Mouse (Mus musculus) midbrain, postnatal 0 days (tissue): ENCODE results near the gene Mindy4. TPM values are rescaled to one million over a fixed set of nuclear protein-coding genes. Genes with fewer than 3 reads are reported as not detected.

Source experiments
- ATAC-seq: fragments of 200-750 bp; cut with Nextera tagmentation; 2 replicates; pipeline ENCODE4 v1.8.0; 2017; ENCODE audit warnings: moderate number of reproducible peaks, mild to moderate bottlenecking, moderate TSS enrichment, moderate library complexity; ENCODE audit not compliant: low FRiP score
- DNase-seq: peaks from one replicate; pipeline ENCODE4 v3.0.0-alpha.2; 2015; ENCODE audit warnings: low spot score
- H3K27ac ChIP-seq: fragments of 300-500 bp; sonication (generic); 2 replicates; pipeline ENCODE4 v1.5.1; 2014; ENCODE audit warnings: low read depth, mild to moderate bottlenecking, low read length, mixed read lengths
- H3K27me3 ChIP-seq: fragments of 300-500 bp; sonication (generic); 2 replicates; pipeline ENCODE4 v1.6.1; 2014; ENCODE audit warnings: low read length, control low read depth, mixed read lengths; ENCODE audit not compliant: insufficient read depth
- H3K36me3 ChIP-seq: fragments of 300-500 bp; sonication (generic); 2 replicates; pipeline ENCODE4 v1.6.1; 2014; ENCODE audit warnings: low read length, control low read depth, mixed read lengths; ENCODE audit not compliant: insufficient read depth
- H3K4me1 ChIP-seq: fragments of 300-500 bp; sonication (generic); 2 replicates; pipeline ENCODE4 v1.6.1; 2014; ENCODE audit warnings: mild to moderate bottlenecking, control low read depth, antibody characterized with exemption, low read length, mixed read lengths; ENCODE audit not compliant: insufficient read depth
- H3K4me2 ChIP-seq: fragments of 300-500 bp; sonication (generic); 2 replicates; pipeline ENCODE4 v1.6.1; 2014; ENCODE audit warnings: low read depth, mild to moderate bottlenecking, low read length, mixed read lengths; ENCODE audit not compliant: poor library complexity, severe bottlenecking
- H3K4me3 ChIP-seq: fragments of 300-500 bp; sonication (generic); 2 replicates; pipeline ENCODE4 v1.5.1; 2014; ENCODE audit warnings: low read depth, mild to moderate bottlenecking, low read length, moderate library complexity
- H3K9ac ChIP-seq: fragments of 300-500 bp; sonication (generic); replicated peaks from 2 replicates; pipeline ENCODE4 v1.6.1; 2014; ENCODE audit warnings: mild to moderate bottlenecking, low read length, moderate library complexity, mixed read lengths; ENCODE audit not compliant: poor library complexity, severe bottlenecking
- H3K9me3 ChIP-seq: fragments of 300-500 bp; sonication (generic); 2 replicates; pipeline ENCODE4 v1.6.1; 2016; ENCODE audit warnings: low read length, control low read depth
- CTCF ChIP-seq: IDR thresholded peaks from 2 replicates; pipeline ENCODE4 v1.5.1; 2016; ENCODE audit warnings: antibody characterized with exemption, mild to moderate bottlenecking
- WGBS: fragments of 180-500 bp; shearing (Covaris S2); extraction: QIAGEN DNeasy Blood & Tissue Kit; methylation state at CpG from one replicate; pipeline ENCODE4 v1.1.7; 2014; 5-methylcytosine and 5-hydroxymethylcytosine counted together
- polyA plus RNA-seq: library from polyadenylated mRNA; unstranded; fragments of >200 nt; fragmentation: Nextera tagmentation; extraction: Ambion mirVana; gene quantifications from 2 replicates; pipeline ENCODE4 v1.2.1, GENCODE M21; 2015
- total RNA-seq: library from RNA; depleted of rRNA; stranded (reverse); fragments of >200 nt; gene quantifications from 2 replicates; pipeline ENCODE4 v1.2.3, GENCODE M21; 2014

Gene Mindy4
- total and polyA plus RNA-seq, 2 experiments from 2014 or later: 8.8 to 10.0 TPM

DNA sequence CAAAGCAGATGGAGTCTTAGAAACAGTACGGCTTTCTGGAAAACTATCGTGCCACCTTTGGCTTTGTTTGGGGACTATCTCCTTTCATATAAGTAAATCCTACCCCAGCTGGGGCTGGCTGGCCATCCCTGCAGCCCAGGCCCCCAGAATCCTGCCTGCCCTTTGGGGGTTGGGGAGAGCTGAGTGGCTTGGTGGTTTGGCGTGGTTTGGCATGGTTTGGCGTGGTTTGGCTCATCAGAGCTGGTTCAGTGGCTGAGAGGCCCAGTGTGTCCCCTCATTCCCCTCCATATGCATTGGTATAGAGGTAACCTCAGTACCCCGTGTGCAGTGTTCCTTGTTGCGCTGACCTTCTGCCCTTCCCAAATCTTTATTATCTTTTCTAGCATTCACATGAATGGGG, 74.9 kb downstream of the Mindy4 start:
- Histone ChIP-seq H3K9me3 (no peaks in the 10 kb centered on the region), H3K9ac (no peak overlapping the region), H3K4me1 (no peaks in the 10 kb centered on the region), H3K27ac (no peak overlapping the region), H3K36me3 (no peaks in the 10 kb centered on the region), H3K4me3 (no peak overlapping the region), H3K27me3 (no peaks in the 10 kb centered on the region), H3K4me2 (no peak overlapping the region)
- WGBS: 88% methylated on average over 6 of the region's 6 CpGs
- ATAC-seq: no peak
- DNase-seq: no peak
- no peak for TF ChIP-seq CTCF

GRCm38 (mm10) chr6:55278520-55278919, 75.3 kb downstream of the Mindy4 start:
- no peak overlapping the region for H3K4me3 ChIP-seq
- no peak overlapping the region for H3K9ac ChIP-seq
- no peak overlapping the region for H3K27ac ChIP-seq
- no peaks in the 10 kb centered on the region for H3K27me3 ChIP-seq
- no peak for TF ChIP-seq CTCF
- DNase-seq (no peak), ATAC-seq (no peak)
- WGBS: 97% methylated on average over 4 of the region's 4 CpGs
- H3K36me3 ChIP-seq: no peaks in the 10 kb centered on the region
- H3K4me2 ChIP-seq: no peak overlapping the region
- H3K4me1 ChIP-seq: no peaks in the 10 kb centered on the region
- no peaks in the 10 kb centered on the region for H3K9me3 ChIP-seq

- WGBS: 89% methylated on average over 8 of the region's 8 CpGs
- H3K4me1 ChIP-seq: no peaks in the 10 kb centered on the region
- no peak overlapping the region for H3K4me3 ChIP-seq
- no peak overlapping the region for H3K27ac ChIP-seq
- no peak overlapping the region for H3K4me2 ChIP-seq
- no peak for ATAC-seq
- H3K9ac ChIP-seq: no peak overlapping the region
- no peak for DNase-seq
- no peak for TF ChIP-seq CTCF
- H3K36me3 ChIP-seq: no peaks in the 10 kb centered on the region
- no peaks in the 10 kb centered on the region for H3K9me3 ChIP-seq
- no peaks in the 10 kb centered on the region for H3K27me3 ChIP-seq
Measured at GRCm38 (mm10) chr6:55280979-55281378, 77.8 kb downstream of the Mindy4 start.

DNA sequence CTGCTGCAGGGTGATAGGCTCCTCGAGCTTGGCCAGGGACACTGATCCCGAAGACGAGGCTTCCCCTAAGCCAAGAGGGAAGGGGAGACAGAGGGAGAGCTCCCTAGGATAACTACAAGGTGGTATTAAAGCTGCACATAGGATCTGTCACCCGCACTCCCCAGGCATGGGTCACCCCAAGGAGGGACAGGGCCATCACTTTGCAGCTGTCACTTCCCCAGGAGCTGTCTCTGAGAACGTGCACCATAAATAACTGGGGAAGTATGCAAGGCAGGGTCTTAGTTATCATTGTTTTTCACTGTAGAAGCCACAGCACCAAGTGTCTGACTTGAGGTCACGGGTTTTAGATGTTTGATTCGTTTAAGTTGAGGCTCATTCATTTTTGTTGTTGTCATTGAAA, 78.5 kb downstream of the Mindy4 start:
- DNase-seq (no peak), ATAC-seq (no peak)
- Histone ChIP-seq H3K4me1 (no peaks in the 10 kb centered on the region), H3K36me3 (no peaks in the 10 kb centered on the region), H3K27ac (no peak overlapping the region), H3K4me3 (no peak overlapping the region), H3K9me3 (no peaks in the 10 kb centered on the region), H3K27me3 (no peaks in the 10 kb centered on the region), H3K9ac (no peak overlapping the region), H3K4me2 (no peak overlapping the region)
- WGBS: 91% methylated on average over 7 of the region's 7 CpGs
- no peak for TF ChIP-seq CTCF

- Histone ChIP-seq H3K36me3 (no peaks in the 10 kb centered on the region), H3K4me3 (no peak overlapping the region), H3K4me2 (no peak overlapping the region), H3K4me1 (no peaks in the 10 kb centered on the region), H3K27me3 (no peaks in the 10 kb centered on the region), H3K9me3 (no peaks in the 10 kb centered on the region), H3K27ac (no peak overlapping the region), H3K9ac (no peak overlapping the region)
- no peak for ATAC-seq
- no peak for TF ChIP-seq CTCF
- WGBS: 96% methylated on average over 8 of the region's 8 CpGs
- no peak for DNase-seq
Measured at GRCm38 (mm10) chr6:55282348-55282747, 79.2 kb downstream of the Mindy4 start.

- no peak overlapping the region for H3K4me2 ChIP-seq
- no peaks in the 10 kb centered on the region for H3K36me3 ChIP-seq
- no peak overlapping the region for H3K4me3 ChIP-seq
- no peak overlapping the region for H3K27ac ChIP-seq
- no peaks in the 10 kb centered on the region for H3K4me1 ChIP-seq
- peak; percentile 50; the same call in 1 of the 2 replicates for ATAC-seq
- no peaks in the 10 kb centered on the region for H3K9me3 ChIP-seq
- no peaks in the 10 kb centered on the region for H3K27me3 ChIP-seq
- no peak for DNase-seq
- 42% methylated on average over 5 of the region's 5 CpGs for WGBS
- no peak overlapping the region for H3K9ac ChIP-seq
- TF ChIP-seq CTCF: no peak
Measured at GRCm38 (mm10) chr6:55285218-55285617, 82.0 kb downstream of the Mindy4 start.
